Mouse (Mus musculus): ENCODE results near the gene Wasf1.

- no peak for TF ChIP-seq CTCF (IDR thresholded peaks at IDR 0.05)
- TF ChIP-seq EP300 (IDR thresholded peaks at IDR 0.05), result no peak
These were observed 3.3 kb upstream of the Wasf1 start for GRCm38 (mm10) chr10:40879969-40880368.
